Mouse (Mus musculus) neural tube, embryonic 12.5 days (tissue): ENCODE results near the gene Nfib. TPM values are rescaled to one million over a fixed set of nuclear protein-coding genes. Genes with fewer than 3 reads are reported as not detected.

Experiments
- ATAC-seq: fragments of 200-750 bp; cut with Nextera tagmentation; 2 replicates; pipeline ENCODE4 v1.8.0; 2017; ENCODE audit warnings: low read depth, mild to moderate bottlenecking, moderate TSS enrichment, moderate library complexity; ENCODE audit not compliant: low FRiP score
- H3K27ac ChIP-seq: fragments of 300-500 bp; sonication (generic); 2 replicates; pipeline ENCODE4 v1.5.1; 2016
- H3K27me3 ChIP-seq: fragments of 300-500 bp; sonication (generic); replicated peaks from 2 replicates; pipeline ENCODE4 v1.6.1; 2016; ENCODE audit warnings: mild to moderate bottlenecking
- H3K36me3 ChIP-seq: fragments of 300-500 bp; sonication (generic); 2 replicates; pipeline ENCODE4 v1.6.1; 2016; ENCODE audit warnings: mild to moderate bottlenecking
- H3K4me1 ChIP-seq: fragments of 300-500 bp; sonication (generic); 2 replicates; pipeline ENCODE4 v1.6.1; 2016
- H3K4me2 ChIP-seq: fragments of 300-500 bp; sonication (generic); replicated peaks from 2 replicates; pipeline ENCODE4 v1.6.1; 2016; ENCODE audit warnings: mild to moderate bottlenecking
- H3K4me3 ChIP-seq: fragments of 300-500 bp; sonication (generic); 2 replicates; pipeline ENCODE4 v1.5.1; 2016
- H3K9ac ChIP-seq: fragments of 300-500 bp; sonication (generic); 2 replicates; pipeline ENCODE4 v1.6.1; 2016; ENCODE audit warnings: mild to moderate bottlenecking
- H3K9me3 ChIP-seq: fragments of 300-500 bp; sonication (generic); 2 replicates; pipeline ENCODE4 v1.6.1; 2016; ENCODE audit warnings: mild to moderate bottlenecking
- WGBS: fragments of 180-500 bp; shearing (Covaris S2); methylation state at CpG from one replicate; pipeline ENCODE4 v1.1.7; 2016; 5-methylcytosine and 5-hydroxymethylcytosine counted together
- polyA plus RNA-seq: library from polyadenylated mRNA; unstranded; fragments of >200 nt; fragmentation: Nextera tagmentation; extraction: Ambion mirVana; gene quantifications from 2 replicates; pipeline ENCODE4 v1.2.1, GENCODE M21; 2016

Nfib gene
- polyA plus RNA-seq, 1 experiment from 2014 or later = 51.0 TPM

- H3K9ac ChIP-seq = peak overlapping the region; percentile 94
- no peaks in the 10 kb centered on the region for H3K27me3 ChIP-seq
- H3K4me2 ChIP-seq = peak overlapping the region; percentile 92
- peak overlapping the region; percentile 81 for H3K4me3 ChIP-seq
- no peak for ATAC-seq
- no peak overlapping the region for H3K27ac ChIP-seq
- H3K4me1 ChIP-seq = peaks cover 31% of the 10 kb centered on the region
- no peaks in the 10 kb centered on the region for H3K36me3 ChIP-seq
- 2% methylated on average over 10 of the region's 10 CpGs for WGBS
- no peaks in the 10 kb centered on the region for H3K9me3 ChIP-seq
These were observed 201.6 kb downstream of the Nfib start for GRCm38 (mm10) chr4:82504015-82504283.

DNA sequence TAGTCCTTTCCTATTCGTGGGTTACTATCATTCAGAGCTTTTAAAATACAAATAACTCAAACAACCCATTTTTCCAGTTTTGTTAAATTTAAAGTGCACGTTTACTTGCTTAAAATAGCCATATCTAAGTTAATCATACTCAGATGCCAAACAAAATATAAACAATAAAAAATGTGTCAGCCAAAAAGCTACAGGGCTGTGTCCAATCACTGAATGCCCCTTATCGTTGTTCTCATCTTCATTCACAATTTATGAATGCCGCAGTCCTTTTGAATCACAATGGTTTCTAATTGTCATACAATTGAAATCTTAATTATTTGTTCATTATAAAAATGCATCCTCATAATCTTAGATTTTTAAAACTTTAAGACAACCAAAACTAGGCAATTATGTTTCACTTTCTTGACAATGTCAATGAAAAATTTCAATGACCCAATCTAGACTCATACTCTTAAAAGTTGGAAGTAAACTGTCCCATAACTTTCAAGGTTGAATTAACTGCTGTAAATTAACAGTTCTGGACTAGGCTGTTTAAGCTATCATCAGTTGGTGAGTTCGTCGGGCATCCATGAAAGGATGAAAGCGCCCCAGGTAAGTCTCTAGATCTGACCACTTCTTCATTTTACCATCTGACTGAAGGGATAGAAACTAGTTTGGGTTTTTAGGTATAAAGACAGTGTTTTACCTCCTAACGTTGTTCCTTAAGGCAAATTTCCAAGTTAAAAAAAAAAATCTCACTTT is 202.1 kb downstream of the Nfib start:
- no peak overlapping the region for H3K27ac ChIP-seq

GRCm38 (mm10) chr4:82502611-82503010 is 202.9 kb downstream of the Nfib start:
- H3K36me3 ChIP-seq = peaks cover 9% of the 10 kb centered on the region; the same call in 1 of the 2 replicates
- no peak for ATAC-seq
- peak overlapping the region; percentile 51; the same call in 1 of the 2 replicates for H3K9ac ChIP-seq
- H3K4me3 ChIP-seq = peak overlapping the region; percentile 37
- H3K4me2 ChIP-seq = peak overlapping the region; percentile 92
- no peaks in the 10 kb centered on the region for H3K27me3 ChIP-seq
- H3K9me3 ChIP-seq = no peaks in the 10 kb centered on the region
- WGBS = 57% methylated on average over 2 of the region's 2 CpGs
- H3K27ac ChIP-seq = no peak overlapping the region
- H3K4me1 ChIP-seq = peaks cover 22% of the 10 kb centered on the region

More for the DNA sequence above, 202.1 kb downstream of the Nfib start:
- H3K4me1 ChIP-seq = peaks cover 30% of the 10 kb centered on the region
- H3K4me2 ChIP-seq = peak overlapping the region; percentile 92
- ATAC-seq = no peak
- 22% methylated on average over 8 of the region's 8 CpGs for WGBS
- no peaks in the 10 kb centered on the region for H3K9me3 ChIP-seq
- H3K9ac ChIP-seq = peak overlapping the region; percentile 94
- peaks cover under 1% of the 10 kb centered on the region; the same call in 1 of the 2 replicates for H3K36me3 ChIP-seq
- H3K27me3 ChIP-seq = no peaks in the 10 kb centered on the region
- peak overlapping the region; percentile 81 for H3K4me3 ChIP-seq

GRCm38 (mm10) chr4:82502012-82502411 is 203.5 kb downstream of the Nfib start:
- H3K9ac ChIP-seq = no peak overlapping the region
- peak overlapping the region; percentile 28 for H3K4me3 ChIP-seq
- WGBS = 41% methylated on average over 5 of the region's 5 CpGs
- no peak overlapping the region for H3K27ac ChIP-seq
- H3K36me3 ChIP-seq = peaks cover 10% of the 10 kb centered on the region; the same call in 1 of the 2 replicates
- no peaks in the 10 kb centered on the region for H3K27me3 ChIP-seq
- H3K4me1 ChIP-seq = peaks cover 18% of the 10 kb centered on the region
- H3K4me2 ChIP-seq = peak overlapping the region; percentile 92
- no peak for ATAC-seq
- H3K9me3 ChIP-seq = no peaks in the 10 kb centered on the region

DNA sequence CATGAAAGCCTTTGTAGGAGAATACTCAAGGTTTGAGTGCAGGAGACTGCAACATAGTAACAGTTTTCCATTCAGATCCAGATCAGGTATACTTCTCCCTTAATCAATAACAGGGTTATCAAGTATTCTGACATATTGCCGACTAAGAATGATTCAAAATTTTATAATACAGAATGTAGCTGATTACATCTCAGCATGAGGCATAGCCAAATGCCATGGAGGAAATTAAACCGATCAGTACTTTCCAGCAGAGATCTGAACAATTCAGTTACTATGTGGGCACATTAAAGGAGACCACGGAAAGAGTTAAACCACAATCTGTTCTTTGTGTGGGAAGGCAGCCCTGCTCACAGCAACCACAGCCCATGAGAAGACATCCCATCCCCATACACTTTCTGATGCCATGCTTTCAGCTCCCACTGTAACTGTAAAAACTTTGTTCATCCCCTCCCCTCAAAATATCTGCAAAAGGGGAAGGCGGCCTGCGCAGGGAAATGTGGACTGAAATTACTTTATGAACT is 204.9 kb downstream of the Nfib start:
- Histone ChIP-seq H3K36me3 (peaks cover 10% of the 10 kb centered on the region; the same call in 1 of the 2 replicates), H3K4me3 (peak overlapping the region; percentile 19), H3K9ac (peak overlapping the region; percentile 30), H3K9me3 (no peaks in the 10 kb centered on the region), H3K4me2 (peak overlapping the region; percentile 92), H3K27me3 (no peaks in the 10 kb centered on the region), H3K4me1 (peaks cover 22% of the 10 kb centered on the region), H3K27ac (no peak overlapping the region)
- ATAC-seq = no peak
- WGBS = 64% methylated on average over 5 of the region's 5 CpGs

- Histone ChIP-seq H3K4me1 (peaks cover 22% of the 10 kb centered on the region), H3K27me3 (no peaks in the 10 kb centered on the region), H3K9ac (no peak overlapping the region), H3K9me3 (no peaks in the 10 kb centered on the region), H3K4me3 (peak overlapping the region; percentile 19), H3K27ac (peak overlapping the region; percentile 15; the same call in 1 of the 2 replicates), H3K36me3 (peaks cover 10% of the 10 kb centered on the region; the same call in 1 of the 2 replicates), H3K4me2 (peak overlapping the region; percentile 92)
- ATAC-seq = no peak
- WGBS = 57% methylated on average over 9 of the region's 9 CpGs
These were observed 205.6 kb downstream of the Nfib start for GRCm38 (mm10) chr4:82499725-82500577.

DNA sequence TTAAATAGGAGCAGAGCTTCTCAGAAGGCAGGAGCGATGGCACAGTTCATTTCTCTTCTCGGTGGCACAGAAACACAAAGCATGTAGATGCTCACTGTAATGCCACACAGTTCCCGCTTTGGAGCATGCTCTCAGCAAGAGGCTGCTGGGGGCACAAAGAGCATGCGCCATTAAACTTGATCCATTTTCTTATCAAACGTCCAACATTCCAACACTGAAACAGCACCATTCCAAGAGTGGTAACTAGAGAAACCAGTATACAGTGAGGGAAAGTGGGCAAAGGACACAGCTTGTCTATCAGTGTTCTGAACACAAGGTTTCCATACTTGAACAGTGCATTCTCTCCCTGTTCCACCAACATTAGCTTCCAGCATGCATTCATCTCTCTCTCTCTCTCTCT is 206.3 kb downstream of the Nfib start:
- no peak overlapping the region for H3K9ac ChIP-seq
- H3K4me2 ChIP-seq = peak overlapping the region; percentile 92
- no peak overlapping the region for H3K4me3 ChIP-seq

DNA sequence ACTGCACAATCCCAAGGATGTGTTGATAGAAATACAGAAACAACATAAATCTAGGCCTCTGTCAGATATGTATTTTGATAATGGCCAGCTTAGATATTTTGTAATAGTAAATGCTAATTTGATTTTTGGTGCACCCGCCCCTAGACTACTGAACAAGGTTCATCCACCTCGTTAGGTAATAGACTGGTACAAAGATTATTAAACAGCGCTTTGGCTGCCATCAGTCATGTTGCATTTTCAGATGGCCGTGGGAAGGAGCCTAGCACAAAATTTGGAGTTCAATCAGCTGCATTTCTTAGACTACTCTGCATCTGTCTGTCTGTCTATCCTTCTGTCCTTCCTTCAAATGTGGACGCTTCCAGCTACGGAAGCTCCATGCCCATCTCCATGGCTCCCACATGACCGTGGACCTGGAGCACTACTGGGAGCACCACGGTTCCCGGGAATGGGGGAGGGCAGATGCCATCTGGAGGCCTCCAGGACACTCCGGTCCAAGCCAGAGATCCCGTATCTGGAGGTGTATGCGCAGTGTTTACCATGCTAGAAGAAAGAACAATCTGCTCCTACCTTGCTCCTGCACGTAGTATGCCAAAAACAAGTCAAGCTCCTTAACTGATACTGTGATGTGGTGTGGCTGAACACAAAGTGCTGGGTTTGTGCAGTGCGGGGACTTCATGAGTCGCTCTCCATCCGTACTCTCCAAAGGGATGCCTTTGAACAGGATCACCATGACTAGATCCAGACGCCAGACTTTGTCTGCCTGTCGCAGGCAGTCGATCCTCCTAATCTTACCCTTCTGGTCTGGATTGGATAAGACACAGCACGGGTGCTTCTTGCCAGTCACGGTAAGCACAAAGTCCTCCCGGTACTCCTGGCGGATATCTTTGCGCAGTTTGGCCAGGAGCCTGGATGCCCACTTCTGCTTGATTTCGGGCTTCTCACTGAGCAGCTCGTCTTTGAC is 207.6 kb downstream of the Nfib start:
- no peak for ATAC-seq
- WGBS = 91% methylated on average over 26 of the region's 26 CpGs
- Histone ChIP-seq H3K36me3 (peaks cover 10% of the 10 kb centered on the region; the same call in 1 of the 2 replicates), H3K9ac (no peak overlapping the region), H3K4me1 (peaks cover 34% of the 10 kb centered on the region), H3K4me2 (no peak overlapping the region), H3K4me3 (no peak overlapping the region), H3K27me3 (no peaks in the 10 kb centered on the region), H3K9me3 (no peaks in the 10 kb centered on the region), H3K27ac (no peak overlapping the region)

More for the DNA sequence above, 206.3 kb downstream of the Nfib start:
- H3K27me3 ChIP-seq = no peaks in the 10 kb centered on the region
- H3K9me3 ChIP-seq = no peaks in the 10 kb centered on the region
- H3K36me3 ChIP-seq = peaks cover 10% of the 10 kb centered on the region; the same call in 1 of the 2 replicates
- H3K27ac ChIP-seq = no peak overlapping the region
- 52% methylated on average over 5 of the region's 5 CpGs for WGBS
- peaks cover 24% of the 10 kb centered on the region for H3K4me1 ChIP-seq
- no peak for ATAC-seq

- H3K27ac ChIP-seq = no peak overlapping the region
- no peak overlapping the region for H3K9ac ChIP-seq
- WGBS = 89% methylated on average over 8 of the region's 8 CpGs
- H3K4me1 ChIP-seq = peaks cover 36% of the 10 kb centered on the region
- H3K4me2 ChIP-seq = no peak overlapping the region
- no peak for ATAC-seq
- H3K27me3 ChIP-seq = no peaks in the 10 kb centered on the region
- H3K4me3 ChIP-seq = no peak overlapping the region
- H3K36me3 ChIP-seq = peaks cover 10% of the 10 kb centered on the region; the same call in 1 of the 2 replicates
- H3K9me3 ChIP-seq = no peaks in the 10 kb centered on the region
These were observed 208.4 kb downstream of the Nfib start for GRCm38 (mm10) chr4:82497141-82497566.

- 77% methylated on average over 5 of the region's 5 CpGs for WGBS
- Histone ChIP-seq H3K4me1 (peaks cover 36% of the 10 kb centered on the region), H3K4me3 (no peak overlapping the region), H3K4me2 (no peak overlapping the region), H3K27me3 (no peaks in the 10 kb centered on the region), H3K27ac (no peak overlapping the region), H3K9me3 (no peaks in the 10 kb centered on the region), H3K36me3 (peaks cover 10% of the 10 kb centered on the region), H3K9ac (no peak overlapping the region)
- ATAC-seq = no peak
These were observed 209.2 kb downstream of the Nfib start for GRCm38 (mm10) chr4:82496383-82496782.

GRCm38 (mm10) chr4:82495605-82496004 is 209.9 kb downstream of the Nfib start:
- 90% methylated on average over 6 of the region's 6 CpGs for WGBS
- Histone ChIP-seq H3K4me3 (no peak overlapping the region), H3K36me3 (peaks cover 10% of the 10 kb centered on the region), H3K4me2 (0 out of 2 replicates have a peak overlapping the region, but pooled peaks have one; percentile 20), H3K9me3 (no peaks in the 10 kb centered on the region), H3K4me1 (peaks cover 34% of the 10 kb centered on the region), H3K27me3 (no peaks in the 10 kb centered on the region), H3K9ac (no peak overlapping the region), H3K27ac (no peak overlapping the region)
- no peak for ATAC-seq
